Mouse (Mus musculus): ENCODE measurements around the gene Lrig1.

DNA sequence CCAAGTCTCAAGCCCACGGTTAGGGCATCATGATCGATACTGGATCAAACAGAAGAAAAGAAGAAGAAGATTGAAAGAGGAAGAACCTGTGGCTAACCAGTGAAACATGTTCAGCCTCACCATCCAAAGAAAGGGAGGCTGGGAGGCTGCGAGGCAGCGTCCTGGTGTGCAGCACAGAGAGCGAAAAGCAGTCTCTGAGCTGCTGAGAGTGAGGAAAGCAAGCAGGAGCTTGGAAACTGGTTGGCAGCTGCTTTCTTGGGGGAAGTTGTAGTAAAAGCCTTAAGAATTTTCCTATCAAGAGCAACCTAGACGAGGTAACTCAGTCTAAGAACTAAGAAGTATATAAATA lies 17.7 kb downstream of the Lrig1 start:
- TF ChIP-seq CTCF (IDR thresholded peaks at IDR 0.05; ENCODE audit: low read depth, low read length) (no peak), POLR2A (IDR thresholded peaks at IDR 0.05; ENCODE audit: borderline replicate concordance, low read depth, low read length) (no peak)

Measured in bone marrow macrophage, adult 2 months (primary cell).